Mouse (Mus musculus) heart, adult 2 months (tissue): ENCODE data around the gene Gabrb1. TPM values are rescaled to one million over a fixed set of nuclear protein-coding genes. Genes with fewer than 3 reads are reported as not detected.

Experiments used
- DNase-seq, 2 experiments: peaks; one replicate each; pipeline ENCODE4 v3.0.0; 2021
- H3K27ac ChIP-seq: fragments of 200-600 bp; 2 replicates; pipeline ENCODE4 v1.8.1; 2022
- H3K27me3 ChIP-seq: fragments of 200-500 bp; 2 replicates; pipeline ENCODE4 v1.6.1; 2012; ENCODE audit warnings: mild to moderate bottlenecking, low read length, inconsistent platforms, mixed read lengths; ENCODE audit not compliant: control insufficient read depth, insufficient read depth
- H3K36me3 ChIP-seq: fragments of 200-500 bp; 2 replicates; pipeline ENCODE4 v1.6.1; 2012; ENCODE audit warnings: low read length, inconsistent platforms; ENCODE audit not compliant: control insufficient read depth, insufficient read depth
- H3K4me1 ChIP-seq: fragments of 200-500 bp; 2 replicates; pipeline ENCODE4 v1.6.1; 2011; ENCODE audit warnings: low read length; ENCODE audit not compliant: control insufficient read depth, insufficient read depth
- H3K4me3 ChIP-seq: fragments of 200-600 bp; 2 replicates; pipeline ENCODE4 v1.8.1; 2022
- H3K79me2 ChIP-seq: fragments of 200-500 bp; replicated peaks from 2 replicates; pipeline ENCODE4 v1.6.1; 2012; ENCODE audit warnings: mild to moderate bottlenecking, inconsistent platforms, low read length, moderate library complexity, mixed read lengths; ENCODE audit not compliant: control insufficient read depth, insufficient read depth
- H3K9ac ChIP-seq: fragments of 200-500 bp; 2 replicates; pipeline ENCODE4 v1.6.1; 2012; ENCODE audit warnings: low read depth, mild to moderate bottlenecking, control low read depth, inconsistent platforms, low read length, mixed read lengths
- CTCF ChIP-seq: fragments of 200-600 bp; IDR thresholded peaks from 2 replicates; pipeline ENCODE4 v1.8.1; 2022; ENCODE audit warnings: antibody characterized with exemption, mild to moderate bottlenecking, moderate library complexity
- EP300 ChIP-seq: fragments of 200-500 bp; IDR thresholded peaks from 2 replicates; pipeline ENCODE4 v1.6.1; 2011; ENCODE audit warnings: low read depth, low read length, control low read depth; ENCODE audit not compliant: insufficient read depth
- POLR2A ChIP-seq: fragments of 200-500 bp; IDR thresholded peaks from 2 replicates; pipeline ENCODE4 v1.6.1; 2011; ENCODE audit warnings: mild to moderate bottlenecking, low read depth, low read length, control low read depth; ENCODE audit not compliant: insufficient read depth
- WGBS: fragments of 180-500 bp; shearing (Covaris S2); methylation state at CpG from one replicate; pipeline ENCODE4 v1.1.7; 2018; 5-methylcytosine and 5-hydroxymethylcytosine counted together
- intact Hi-C: fragments of 180-260 bp; cut with DNase I; formaldehyde crosslinking; loops from one replicate; pipeline ENCODE4 v1.15.1; 2025
- polyA plus RNA-seq: library from polyadenylated mRNA; depleted of rRNA; stranded (reverse); fragments of >200 nt; gene quantifications from 2 replicates; pipeline ENCODE4 v1.2.3, GENCODE M21; 2012
- total RNA-seq, 2 experiments: library from RNA; stranded (reverse); gene quantifications; 2 replicates each; pipeline ENCODE4 v1.2.3; 2021

Gene Gabrb1
- total and polyA plus RNA-seq, 3 experiments: not detected

DNA sequence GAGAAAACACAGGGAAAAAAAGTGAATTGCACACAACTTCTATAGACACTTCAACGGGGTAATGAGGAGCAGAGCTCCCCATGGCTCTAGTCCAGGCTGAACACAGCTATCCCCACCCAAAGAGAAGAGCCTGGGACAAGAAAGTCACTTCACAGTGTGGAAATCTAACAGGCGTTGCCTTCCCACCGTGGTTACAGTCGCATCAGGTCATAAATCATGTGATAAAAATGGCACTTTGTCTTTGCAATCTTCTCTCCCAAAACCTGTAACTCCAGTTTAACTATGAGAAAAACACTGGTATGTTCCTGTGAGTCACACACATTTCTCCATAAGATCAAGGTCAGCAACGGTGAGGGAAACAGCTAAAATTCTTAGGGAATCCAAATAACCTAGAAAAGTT, 498.7 kb downstream of the Gabrb1 start:
- no peak overlapping the region for H3K4me3 ChIP-seq
- intact Hi-C loops: no loop called here
- H3K9ac ChIP-seq: no peak overlapping the region
- peaks cover 2% of the 10 kb centered on the region; the same call in 1 of the 2 replicates for H3K4me1 ChIP-seq
- H3K36me3 ChIP-seq: peaks cover 9% of the 10 kb centered on the region
- no peaks in the 10 kb centered on the region for H3K79me2 ChIP-seq
- DNase-seq: no peak
- H3K27me3 ChIP-seq: no peaks in the 10 kb centered on the region
- H3K27ac ChIP-seq: no peak overlapping the region
- no peak for TF ChIP-seq POLR2A
- no peak for TF ChIP-seq CTCF
- TF ChIP-seq EP300: no peak
- 90% methylated on average over 5 of the region's 5 CpGs for WGBS

DNA sequence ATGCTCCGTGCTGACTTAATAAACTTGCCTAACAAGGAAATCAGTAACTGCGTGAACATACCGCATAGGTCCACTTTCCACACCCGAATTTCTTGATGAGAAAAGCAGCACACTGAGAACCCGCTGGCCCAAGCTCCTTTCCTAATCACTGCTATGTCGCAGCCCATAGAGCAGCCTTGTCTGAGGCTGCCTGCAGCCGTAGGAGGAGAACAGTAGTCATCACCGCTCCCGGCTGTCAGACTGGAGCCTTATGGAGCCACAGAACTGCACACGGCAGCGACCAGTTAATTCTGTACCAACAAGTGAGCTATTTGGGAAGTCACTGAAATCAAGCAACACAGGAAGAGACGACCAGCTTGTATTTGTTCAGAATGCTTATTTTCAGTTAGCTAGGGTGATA, 500.8 kb downstream of the Gabrb1 start:
- Histone ChIP-seq H3K27ac (no peak overlapping the region), H3K9ac (no peak overlapping the region), H3K79me2 (no peaks in the 10 kb centered on the region; the same call in 1 of the 2 replicates), H3K4me1 (peaks cover 2% of the 10 kb centered on the region; the same call in 1 of the 2 replicates), H3K27me3 (no peaks in the 10 kb centered on the region), H3K4me3 (no peak overlapping the region), H3K36me3 (peaks cover 19% of the 10 kb centered on the region)
- intact Hi-C loops: no loop called here
- no peak for DNase-seq
- no peak for TF ChIP-seq POLR2A
- TF ChIP-seq EP300: no peak
- TF ChIP-seq CTCF: no peak
- 58% methylated on average over 12 of the region's 12 CpGs for WGBS

DNA sequence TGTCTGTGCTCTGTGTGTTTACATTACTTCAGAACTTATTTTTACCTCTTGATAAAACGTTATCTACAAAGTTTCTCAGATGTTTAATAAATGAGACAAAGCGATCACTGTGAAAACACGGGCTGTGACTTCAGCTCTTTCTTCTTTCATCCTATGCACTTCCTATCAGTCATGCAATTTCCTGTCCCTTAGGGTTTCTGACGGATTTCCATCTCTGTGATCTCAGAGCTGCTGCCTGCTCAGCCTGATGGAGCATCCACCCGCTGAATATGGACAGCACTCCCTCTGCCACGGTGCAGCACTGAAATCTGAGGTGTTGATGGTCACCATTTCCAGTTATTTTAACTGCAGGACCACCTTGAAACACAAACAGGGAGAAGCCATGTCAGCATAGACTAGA, 501.6 kb downstream of the Gabrb1 start:
- 35% methylated on average over 6 of the region's 6 CpGs for WGBS
- H3K27ac ChIP-seq: no peak overlapping the region
- no peak for DNase-seq
- TF ChIP-seq EP300 (no peak), POLR2A (no peak)
- H3K27me3 ChIP-seq: no peaks in the 10 kb centered on the region
- peaks cover 22% of the 10 kb centered on the region for H3K36me3 ChIP-seq
- H3K9ac ChIP-seq: no peak overlapping the region; the same call in 1 of the 2 replicates
- no peaks in the 10 kb centered on the region; the same call in 1 of the 2 replicates for H3K79me2 ChIP-seq
- intact Hi-C loops: no loop called here
- peaks cover 2% of the 10 kb centered on the region; the same call in 1 of the 2 replicates for H3K4me1 ChIP-seq
- H3K4me3 ChIP-seq: no peak overlapping the region

DNA sequence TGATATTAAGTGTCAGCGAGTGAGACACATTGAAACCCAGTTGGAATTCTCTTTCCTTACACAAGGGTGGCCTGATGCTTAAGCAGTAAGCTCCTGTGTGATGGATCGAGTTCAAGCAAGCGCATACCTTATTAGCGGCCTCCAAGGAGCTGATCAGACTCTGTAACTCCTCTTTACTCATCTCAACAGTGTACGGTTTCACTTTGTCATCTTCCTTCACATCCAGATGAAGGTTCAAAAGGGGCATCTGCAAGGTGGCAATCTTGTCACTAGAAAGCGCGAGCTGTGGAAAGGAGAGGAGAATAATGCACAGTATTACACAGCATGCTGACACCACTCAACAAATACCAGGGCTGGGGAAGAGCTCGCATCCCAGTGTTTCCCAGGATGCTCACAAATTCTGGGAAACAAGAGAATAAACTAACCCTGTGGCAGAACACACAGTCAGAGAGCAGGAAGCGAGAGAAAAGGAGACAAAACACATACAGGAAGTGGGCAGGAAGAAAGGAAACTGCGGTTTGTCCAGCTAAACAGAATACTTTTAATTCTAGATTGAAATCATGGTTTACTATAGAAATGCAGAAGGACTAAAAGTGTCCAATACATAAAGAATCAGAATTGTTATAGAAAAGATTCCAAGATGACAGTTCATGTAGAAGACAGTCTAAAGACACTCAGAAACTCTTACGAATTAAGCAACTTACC, 503.0 kb downstream of the Gabrb1 start:
- no peaks in the 10 kb centered on the region for H3K27me3 ChIP-seq
- H3K36me3 ChIP-seq: peaks cover 26% of the 10 kb centered on the region
- whole genome bisulfite sequencing: 73% methylated on average over 11 of the region's 11 CpGs
- DNase-seq: no peak
- no peak overlapping the region for H3K4me3 ChIP-seq
- peaks cover 2% of the 10 kb centered on the region; the same call in 1 of the 2 replicates for H3K4me1 ChIP-seq
- H3K27ac ChIP-seq: no peak overlapping the region
- H3K9ac ChIP-seq: no peak overlapping the region
- peaks cover 1% of the 10 kb centered on the region; the same call in 1 of the 2 replicates for H3K79me2 ChIP-seq
- TF ChIP-seq CTCF (no peak), POLR2A (no peak), EP300 (no peak)
- intact Hi-C loops: no loop called here

DNA sequence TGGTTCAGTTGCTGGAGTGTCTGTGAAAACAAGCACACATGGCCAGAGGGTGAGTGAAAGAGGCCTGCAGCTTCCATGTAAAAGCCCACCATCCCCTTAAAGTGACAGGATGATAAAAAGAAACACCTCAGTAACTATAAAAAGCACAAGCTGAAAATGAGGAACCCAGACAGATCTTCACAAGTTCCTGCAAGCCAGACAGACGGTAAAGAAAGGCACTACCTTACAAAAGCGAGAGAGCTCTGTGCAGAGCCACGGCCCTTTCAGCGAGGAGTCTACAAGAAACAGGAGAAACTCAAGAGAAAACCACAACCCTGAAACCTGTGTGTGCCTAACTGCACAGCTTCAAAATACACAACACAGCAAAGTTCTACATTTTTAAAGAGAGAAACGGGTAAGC, 504.9 kb downstream of the Gabrb1 start:
- Histone ChIP-seq H3K36me3 (peaks cover 26% of the 10 kb centered on the region), H3K79me2 (peaks cover 1% of the 10 kb centered on the region; the same call in 1 of the 2 replicates), H3K27ac (no peak overlapping the region), H3K9ac (no peak overlapping the region), H3K4me1 (peaks cover 3% of the 10 kb centered on the region), H3K27me3 (no peaks in the 10 kb centered on the region), H3K4me3 (no peak overlapping the region)
- no peak for DNase-seq
- TF ChIP-seq EP300: no peak
- TF ChIP-seq CTCF: no peak
- no peak for TF ChIP-seq POLR2A
- 83% methylated on average over 5 of the region's 5 CpGs for WGBS
- intact Hi-C loops: no loop called here

DNA sequence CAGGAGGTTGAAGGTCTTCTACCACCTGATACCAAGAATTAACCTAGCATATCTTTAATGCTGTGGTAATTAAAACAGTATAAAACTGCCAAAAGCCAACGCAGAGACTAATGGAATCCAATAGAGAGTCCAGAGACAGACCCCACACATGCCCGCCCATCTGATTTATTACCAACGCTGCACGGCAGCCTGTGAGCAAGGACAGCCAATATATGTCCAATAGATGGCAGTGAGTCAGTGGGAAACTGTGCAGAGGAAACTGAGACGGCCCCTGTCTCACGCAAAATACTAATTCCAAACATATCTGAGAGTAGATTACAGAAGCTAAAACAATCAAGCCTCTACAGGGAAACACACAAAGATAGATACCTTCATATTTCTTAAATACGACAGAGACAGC, 506.5 kb downstream of the Gabrb1 start:
- Histone ChIP-seq H3K79me2 (peaks cover 1% of the 10 kb centered on the region; the same call in 1 of the 2 replicates), H3K36me3 (peaks cover 26% of the 10 kb centered on the region), H3K4me3 (no peak overlapping the region), H3K4me1 (peaks cover 3% of the 10 kb centered on the region), H3K27ac (no peak overlapping the region), H3K27me3 (no peaks in the 10 kb centered on the region), H3K9ac (no peak overlapping the region)
- 55% methylated on average over 7 of the region's 7 CpGs for WGBS
- intact Hi-C loops: no loop called here
- DNase-seq: no peak
- TF ChIP-seq EP300: no peak
- no peak for TF ChIP-seq CTCF
- no peak for TF ChIP-seq POLR2A
